Mouse (Mus musculus): ENCODE measurements at regions not wholly inside any gene's neighbourhood (a gene's known extent, or its start where the extent isn't known, plus 50 kb on each side); places are given as distances from the start of the nearest gene placed in this dataset.

DNA sequence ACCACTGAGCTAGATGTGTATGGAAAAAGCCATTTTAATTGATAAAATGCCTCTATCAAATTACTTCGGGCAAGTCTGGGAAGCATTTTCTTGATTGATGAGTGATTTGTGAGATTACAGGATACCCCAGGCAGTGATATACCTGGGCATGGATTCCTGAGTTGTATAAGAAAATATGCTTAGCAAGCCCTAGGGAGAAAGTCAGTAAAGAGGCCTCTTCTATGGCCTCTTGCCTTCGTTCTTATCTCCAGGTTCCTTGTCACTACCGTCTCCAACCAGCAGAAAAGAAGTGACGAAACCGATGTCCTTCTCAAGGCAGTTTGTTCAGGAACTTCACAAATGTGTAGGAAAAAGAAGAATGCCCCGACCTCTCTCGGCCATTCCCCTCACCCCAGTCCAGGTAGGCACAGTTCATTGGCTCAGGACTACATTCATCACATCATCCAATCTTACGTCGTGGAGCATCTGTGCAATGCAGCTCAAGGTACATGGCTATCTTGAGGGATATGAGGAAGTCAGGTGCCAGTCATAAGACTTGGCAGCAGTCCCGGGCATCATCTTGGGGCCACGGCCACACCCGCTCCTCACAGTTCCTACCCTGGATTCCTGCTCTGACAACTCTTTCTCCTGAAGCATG lies 310.2 kb downstream of the Cdh11 start:
- Histone ChIP-seq H3K27me3 (replicated peaks; ENCODE audit: control insufficient read depth, insufficient read depth, low read length) (no peaks in the 10 kb centered on the region), H3K4me1 (ENCODE audit: control insufficient read depth, insufficient read depth, low read length) (no peaks in the 10 kb centered on the region), H3K4me3 (ENCODE audit: low read depth, low read length) (no peak overlapping the region), H3K9ac (ENCODE audit: low read length) (no peak overlapping the region), H3K36me3 (ENCODE audit: control insufficient read depth, insufficient read depth, low read length) (no peaks in the 10 kb centered on the region), H3K27ac (ENCODE audit: low read depth, low read length) (no peak overlapping the region), H3K9me3 (replicated peaks; ENCODE audit: control insufficient read depth, low read length) (no peaks in the 10 kb centered on the region), H3K4me2 (ENCODE audit: low read length) (no peak overlapping the region)
- no peak for ATAC-seq
- 94% methylated on average over 12 of the region's 12 CpGs for WGBS
- no peak for DNase-seq (ENCODE audit: low spot score)

- H3K36me3 ChIP-seq (ENCODE audit: control insufficient read depth, insufficient read depth, low read length): no peaks in the 10 kb centered on the region
- H3K9ac ChIP-seq (ENCODE audit: low read length): no peak overlapping the region
- H3K4me3 ChIP-seq (ENCODE audit: low read depth, low read length): no peak overlapping the region
- DNase-seq (ENCODE audit: low spot score) (peak; percentile 31), ATAC-seq (no peak; the same call in 1 of the 2 replicates)
- no peak overlapping the region for H3K4me2 ChIP-seq (ENCODE audit: low read length)
- H3K9me3 ChIP-seq (replicated peaks; ENCODE audit: control insufficient read depth, low read length): no peaks in the 10 kb centered on the region
- no peaks in the 10 kb centered on the region for H3K27me3 ChIP-seq (replicated peaks; ENCODE audit: control insufficient read depth, insufficient read depth, low read length)
- H3K27ac ChIP-seq (ENCODE audit: low read depth, low read length): no peak overlapping the region
- no peaks in the 10 kb centered on the region for H3K4me1 ChIP-seq (ENCODE audit: control insufficient read depth, insufficient read depth, low read length)
- WGBS: 69% methylated on average over 2 of the region's 2 CpGs
These were observed 311.2 kb downstream of the Cdh11 start for GRCm38 (mm10) chr8:102474192-102474591.

- H3K27me3 ChIP-seq (replicated peaks; ENCODE audit: control insufficient read depth, insufficient read depth, low read length): no peaks in the 10 kb centered on the region
- H3K4me1 ChIP-seq (ENCODE audit: control insufficient read depth, insufficient read depth, low read length): no peaks in the 10 kb centered on the region
- no peak overlapping the region for H3K4me3 ChIP-seq (ENCODE audit: low read depth, low read length)
- no peaks in the 10 kb centered on the region for H3K9me3 ChIP-seq (replicated peaks; ENCODE audit: control insufficient read depth, low read length)
- H3K36me3 ChIP-seq (ENCODE audit: control insufficient read depth, insufficient read depth, low read length): no peaks in the 10 kb centered on the region
- H3K9ac ChIP-seq (ENCODE audit: low read length): no peak overlapping the region
- no peak overlapping the region for H3K27ac ChIP-seq (ENCODE audit: low read depth, low read length)
- WGBS: 100% methylated on average over 1 of the region's 1 CpGs
- H3K4me2 ChIP-seq (ENCODE audit: low read length): no peak overlapping the region
- DNase-seq (ENCODE audit: low spot score) (no peak), ATAC-seq (no peak)
These were observed 314.1 kb downstream of the Cdh11 start for GRCm38 (mm10) chr8:102471352-102471751.

DNA sequence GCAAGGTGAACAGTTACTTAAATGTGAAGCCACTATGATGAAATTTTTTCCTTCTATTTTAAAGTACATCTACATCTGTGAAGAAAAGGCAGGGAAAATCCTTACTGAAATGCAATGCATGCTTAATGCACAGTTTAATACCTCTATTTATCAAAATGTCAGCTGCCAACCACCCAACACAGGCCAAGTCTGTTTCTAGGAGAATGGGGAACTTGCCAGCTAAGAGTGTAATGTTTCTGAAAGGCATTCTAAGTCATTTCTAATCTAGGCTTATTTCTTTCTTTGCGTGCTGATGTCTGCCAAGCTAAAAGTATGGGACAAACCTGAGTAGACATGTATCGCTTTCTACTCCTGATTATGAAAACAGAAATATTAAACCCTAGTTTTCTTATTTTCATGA lies 322.8 kb downstream of the Cdh11 start:
- Histone ChIP-seq H3K27ac (ENCODE audit: low read depth, low read length) (no peak overlapping the region), H3K4me3 (ENCODE audit: low read depth, low read length) (no peak overlapping the region), H3K4me2 (ENCODE audit: low read length) (no peak overlapping the region), H3K9ac (ENCODE audit: low read length) (no peak overlapping the region), H3K27me3 (replicated peaks; ENCODE audit: control insufficient read depth, insufficient read depth, low read length) (no peaks in the 10 kb centered on the region), H3K36me3 (ENCODE audit: control insufficient read depth, insufficient read depth, low read length) (no peaks in the 10 kb centered on the region), H3K4me1 (ENCODE audit: control insufficient read depth, insufficient read depth, low read length) (no peaks in the 10 kb centered on the region), H3K9me3 (replicated peaks; ENCODE audit: control insufficient read depth, low read length) (no peaks in the 10 kb centered on the region)
- DNase-seq (ENCODE audit: low spot score) (peak; percentile 41), ATAC-seq (no peak)
- 89% methylated on average over 2 of the region's 2 CpGs for WGBS

GRCm38 (mm10) chr8:102443006-102443405 lies 342.4 kb downstream of the Cdh11 start:
- no peaks in the 10 kb centered on the region for H3K27me3 ChIP-seq (replicated peaks; ENCODE audit: control insufficient read depth, insufficient read depth, low read length)
- H3K4me1 ChIP-seq (ENCODE audit: control insufficient read depth, insufficient read depth, low read length): no peaks in the 10 kb centered on the region
- ATAC-seq: no peak
- 92% methylated on average over 4 of the region's 4 CpGs for WGBS
- no peak overlapping the region for H3K27ac ChIP-seq (ENCODE audit: low read depth, low read length)
- H3K36me3 ChIP-seq (ENCODE audit: control insufficient read depth, insufficient read depth, low read length): no peaks in the 10 kb centered on the region
- no peak overlapping the region for H3K4me2 ChIP-seq (ENCODE audit: low read length)
- no peak overlapping the region for H3K4me3 ChIP-seq (ENCODE audit: low read depth, low read length)
- no peak overlapping the region for H3K9ac ChIP-seq (ENCODE audit: low read length)
- DNase-seq (ENCODE audit: low spot score): no peak
- H3K9me3 ChIP-seq (replicated peaks; ENCODE audit: control insufficient read depth, low read length): no peaks in the 10 kb centered on the region

- ATAC-seq (no peak), DNase-seq (ENCODE audit: low spot score) (peak; percentile 17)
- Histone ChIP-seq H3K4me3 (ENCODE audit: low read depth, low read length) (no peak overlapping the region), H3K9ac (ENCODE audit: low read length) (no peak overlapping the region), H3K4me2 (ENCODE audit: low read length) (no peak overlapping the region), H3K9me3 (replicated peaks; ENCODE audit: control insufficient read depth, low read length) (no peaks in the 10 kb centered on the region), H3K36me3 (ENCODE audit: control insufficient read depth, insufficient read depth, low read length) (no peaks in the 10 kb centered on the region), H3K4me1 (ENCODE audit: control insufficient read depth, insufficient read depth, low read length) (no peaks in the 10 kb centered on the region), H3K27me3 (replicated peaks; ENCODE audit: control insufficient read depth, insufficient read depth, low read length) (no peaks in the 10 kb centered on the region), H3K27ac (ENCODE audit: low read depth, low read length) (no peak overlapping the region)
- 44% methylated on average over 2 of the region's 2 CpGs for WGBS
These were observed 363.6 kb downstream of the Cdh11 start for GRCm38 (mm10) chr8:102421828-102422227.

- Histone ChIP-seq H3K4me1 (ENCODE audit: control insufficient read depth, insufficient read depth, low read length) (no peaks in the 10 kb centered on the region), H3K4me2 (ENCODE audit: low read length) (no peak overlapping the region), H3K9ac (ENCODE audit: low read length) (no peak overlapping the region), H3K36me3 (ENCODE audit: control insufficient read depth, insufficient read depth, low read length) (no peaks in the 10 kb centered on the region), H3K4me3 (ENCODE audit: low read depth, low read length) (no peak overlapping the region), H3K9me3 (replicated peaks; ENCODE audit: control insufficient read depth, low read length) (no peaks in the 10 kb centered on the region), H3K27me3 (replicated peaks; ENCODE audit: control insufficient read depth, insufficient read depth, low read length) (no peaks in the 10 kb centered on the region), H3K27ac (ENCODE audit: low read depth, low read length) (no peak overlapping the region)
- 68% methylated on average over 4 of the region's 4 CpGs for WGBS
- DNase-seq (ENCODE audit: low spot score) (peak; percentile 15), ATAC-seq (no peak)
These were observed 370.5 kb downstream of the Cdh11 start for GRCm38 (mm10) chr8:102414931-102415330.

- 91% methylated on average over 5 of the region's 5 CpGs for WGBS
- H3K9me3 ChIP-seq (replicated peaks; ENCODE audit: control insufficient read depth, low read length): no peaks in the 10 kb centered on the region
- no peak overlapping the region for H3K9ac ChIP-seq (ENCODE audit: low read length)
- H3K4me3 ChIP-seq (ENCODE audit: low read depth, low read length): no peak overlapping the region
- ATAC-seq: no peak
- H3K4me1 ChIP-seq (ENCODE audit: control insufficient read depth, insufficient read depth, low read length): no peaks in the 10 kb centered on the region
- no peak overlapping the region for H3K4me2 ChIP-seq (ENCODE audit: low read length)
- H3K27me3 ChIP-seq (replicated peaks; ENCODE audit: control insufficient read depth, insufficient read depth, low read length): no peaks in the 10 kb centered on the region
- no peak for DNase-seq (ENCODE audit: low spot score)
- H3K27ac ChIP-seq (ENCODE audit: low read depth, low read length): no peak overlapping the region
- H3K36me3 ChIP-seq (ENCODE audit: control insufficient read depth, insufficient read depth, low read length): no peaks in the 10 kb centered on the region
These were observed 372.0 kb downstream of the Cdh11 start for GRCm38 (mm10) chr8:102413446-102413845.

- Histone ChIP-seq H3K27me3 (replicated peaks; ENCODE audit: control insufficient read depth, insufficient read depth, low read length) (no peaks in the 10 kb centered on the region), H3K4me1 (ENCODE audit: control insufficient read depth, insufficient read depth, low read length) (no peaks in the 10 kb centered on the region), H3K9me3 (replicated peaks; ENCODE audit: control insufficient read depth, low read length) (no peaks in the 10 kb centered on the region), H3K36me3 (ENCODE audit: control insufficient read depth, insufficient read depth, low read length) (no peaks in the 10 kb centered on the region), H3K4me2 (ENCODE audit: low read length) (no peak overlapping the region), H3K9ac (ENCODE audit: low read length) (no peak overlapping the region), H3K4me3 (ENCODE audit: low read depth, low read length) (no peak overlapping the region), H3K27ac (ENCODE audit: low read depth, low read length) (no peak overlapping the region)
- WGBS: 89% methylated on average over 4 of the region's 4 CpGs
- DNase-seq (ENCODE audit: low spot score) (no peak), ATAC-seq (no peak)
These were observed 397.9 kb downstream of the Cdh11 start for GRCm38 (mm10) chr8:102387591-102387990.
